Mouse (Mus musculus) lung, embryonic 16.5 days (tissue): ENCODE results near the gene Cope. TPM values are rescaled to one million over a fixed set of nuclear protein-coding genes. Genes with fewer than 3 reads are reported as not detected.

Source experiments
- ATAC-seq: fragments of 200-750 bp; cut with Nextera tagmentation; 2 replicates; pipeline ENCODE4 v1.8.0; 2017; ENCODE audit warnings: low read depth, mild to moderate bottlenecking, moderate library complexity
- H3K27ac ChIP-seq: fragments of 300-500 bp; sonication (generic); 2 replicates; pipeline ENCODE4 v1.5.1; 2014; ENCODE audit warnings: mild to moderate bottlenecking, control low read depth, low read length
- H3K27me3 ChIP-seq: fragments of 300-500 bp; sonication (generic); 2 replicates; pipeline ENCODE4 v1.6.1; 2014; ENCODE audit warnings: low read depth, low read length, mixed read lengths; ENCODE audit not compliant: control insufficient read depth, insufficient read depth
- H3K36me3 ChIP-seq: fragments of 300-500 bp; sonication (generic); 2 replicates; pipeline ENCODE4 v1.6.1; 2014; ENCODE audit warnings: low read length; ENCODE audit not compliant: control insufficient read depth, insufficient read depth
- H3K4me1 ChIP-seq: fragments of 300-500 bp; sonication (generic); replicated peaks from 2 replicates; pipeline ENCODE4 v1.6.1; 2014; ENCODE audit warnings: low read length, mixed read lengths; ENCODE audit not compliant: control insufficient read depth, insufficient read depth
- H3K4me2 ChIP-seq: fragments of 300-500 bp; sonication (generic); 2 replicates; pipeline ENCODE4 v1.6.1; 2014; ENCODE audit warnings: low read depth, low read length, control low read depth
- H3K4me3 ChIP-seq: fragments of 300-500 bp; sonication (generic); 2 replicates; pipeline ENCODE4 v1.5.1; 2014; ENCODE audit warnings: mild to moderate bottlenecking, low read length, control low read depth
- H3K9ac ChIP-seq: fragments of 300-500 bp; sonication (generic); 2 replicates; pipeline ENCODE4 v1.6.1; 2014; ENCODE audit warnings: low read length, control low read depth
- H3K9me3 ChIP-seq: fragments of 300-500 bp; sonication (generic); 2 replicates; pipeline ENCODE4 v1.6.1; 2016; ENCODE audit warnings: low read length; ENCODE audit not compliant: control insufficient read depth
- WGBS: fragments of 180-500 bp; shearing (Covaris S2); extraction: QIAGEN DNeasy Blood & Tissue Kit; methylation state at CpG from one replicate; pipeline ENCODE4 v1.1.7; 2014; 5-methylcytosine and 5-hydroxymethylcytosine counted together
- polyA plus RNA-seq: library from polyadenylated mRNA; unstranded; fragments of >200 nt; fragmentation: Nextera tagmentation; extraction: Ambion mirVana; gene quantifications from 2 replicates; pipeline ENCODE4 v1.2.1, GENCODE M21; 2015

The Cope gene
- polyA plus RNA-seq, 1 experiment from 2014 or later, result 325 TPM

DNA sequence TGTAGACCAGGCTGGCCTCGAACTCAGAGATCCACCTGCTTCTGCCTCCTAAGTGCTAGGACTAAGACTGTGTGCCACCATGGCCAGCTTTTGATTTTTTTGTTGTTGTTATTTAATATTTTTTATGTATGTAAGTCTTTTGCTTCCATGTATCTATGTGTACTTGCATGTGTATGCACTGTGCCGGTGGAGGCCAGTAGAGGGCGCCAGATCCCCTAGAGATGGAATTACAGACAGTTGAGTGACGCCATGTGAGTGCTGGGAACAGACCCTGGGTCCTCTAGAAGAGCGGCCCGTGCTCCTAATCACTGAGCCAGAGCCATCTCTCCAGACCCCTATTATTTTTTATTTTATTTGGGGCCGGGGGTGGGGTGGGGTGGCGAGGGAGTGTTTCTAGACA is 15.6 kb upstream of the Cope start:
- H3K4me1 ChIP-seq, result peaks cover 8% of the 10 kb centered on the region; the same call in 1 of the 2 replicates
- no peaks in the 10 kb centered on the region for H3K27me3 ChIP-seq
- no peak for ATAC-seq
- no peak overlapping the region for H3K4me2 ChIP-seq
- peaks cover 3% of the 10 kb centered on the region; the same call in 1 of the 2 replicates for H3K9me3 ChIP-seq
- H3K4me3 ChIP-seq, result no peak overlapping the region
- peaks cover 35% of the 10 kb centered on the region for H3K36me3 ChIP-seq
- WGBS, result 91% methylated on average over 8 of the region's 8 CpGs
- no peak overlapping the region for H3K9ac ChIP-seq
- no peak overlapping the region for H3K27ac ChIP-seq

DNA sequence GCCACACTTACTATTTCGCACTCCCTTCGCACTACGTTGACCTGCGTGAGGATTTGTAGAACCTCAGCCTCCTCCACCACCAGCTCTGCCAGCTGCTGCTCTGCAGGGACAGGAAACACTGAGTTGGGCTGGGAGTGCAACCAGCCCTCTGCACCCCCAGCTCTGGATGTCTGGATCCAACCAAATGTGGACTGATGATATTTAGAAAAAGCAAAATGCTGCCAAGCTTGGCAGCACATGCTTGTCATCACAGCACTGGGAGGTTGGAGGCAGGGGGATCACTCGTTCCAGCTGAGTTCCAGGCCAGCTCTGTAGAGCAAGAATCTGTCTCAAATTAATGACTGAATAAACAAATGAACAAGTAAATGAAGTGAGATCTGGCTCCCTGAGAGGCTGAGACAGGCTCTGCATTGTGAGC is 8.3 kb upstream of the Cope start:
- Histone ChIP-seq H3K36me3 (peaks cover 31% of the 10 kb centered on the region), H3K9ac (no peak overlapping the region), H3K27me3 (no peaks in the 10 kb centered on the region), H3K4me2 (no peak overlapping the region), H3K4me3 (no peak overlapping the region), H3K4me1 (peaks cover 23% of the 10 kb centered on the region), H3K27ac (peak overlapping the region; percentile 86), H3K9me3 (no peaks in the 10 kb centered on the region)
- 21% methylated on average over 5 of the region's 5 CpGs for WGBS
- peak; percentile 92 for ATAC-seq

DNA sequence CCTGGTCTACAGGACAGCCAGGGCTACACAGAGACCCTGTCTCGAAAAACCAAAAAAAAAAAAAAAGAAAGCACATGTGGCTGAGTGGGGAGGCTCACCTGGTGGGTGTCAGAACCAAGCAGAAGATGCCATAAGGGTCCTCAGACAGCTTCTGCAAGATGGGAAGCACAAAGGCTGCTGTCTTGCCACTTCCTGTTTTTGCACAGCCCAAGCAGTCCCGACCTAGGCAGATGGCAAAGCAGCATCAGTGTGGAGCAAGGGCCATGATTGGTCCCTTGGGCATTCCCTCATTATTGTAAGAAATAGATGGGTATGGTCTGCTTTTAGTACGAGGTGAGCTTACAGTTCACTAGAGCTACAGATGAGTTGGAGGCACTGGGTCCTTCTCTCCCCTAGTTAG is 1.4 kb upstream of the Cope start:
- ATAC-seq, result no peak
- H3K27ac ChIP-seq, result no peak overlapping the region
- 69% methylated on average over 3 of the region's 3 CpGs for WGBS
- H3K9me3 ChIP-seq, result no peaks in the 10 kb centered on the region
- no peak overlapping the region for H3K4me2 ChIP-seq
- no peak overlapping the region for H3K4me3 ChIP-seq
- H3K36me3 ChIP-seq, result peaks cover 17% of the 10 kb centered on the region
- no peaks in the 10 kb centered on the region for H3K27me3 ChIP-seq
- peaks cover 15% of the 10 kb centered on the region for H3K4me1 ChIP-seq
- no peak overlapping the region for H3K9ac ChIP-seq

DNA sequence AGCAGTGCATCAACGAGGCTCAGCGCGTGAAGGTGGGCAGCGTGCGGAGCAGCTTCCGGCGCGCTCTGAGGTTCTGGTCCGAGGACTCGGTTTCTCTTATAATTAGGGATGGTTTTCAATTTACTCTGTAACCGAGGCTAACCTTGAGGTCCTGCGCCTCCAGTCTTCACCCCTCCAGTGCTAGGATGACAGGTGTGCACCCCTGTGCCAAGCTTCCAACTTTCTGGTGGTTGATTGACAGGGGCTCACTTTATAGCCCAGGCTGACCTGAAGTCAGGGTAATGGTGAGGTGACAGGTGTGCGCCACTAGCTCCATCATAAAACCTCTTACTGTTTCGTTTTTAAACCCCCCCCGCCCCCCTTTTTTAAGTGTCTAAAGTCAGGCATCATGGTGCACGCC is 583 bp downstream of the Cope start:
- Histone ChIP-seq H3K27ac (peak overlapping the region; percentile 76), H3K27me3 (no peaks in the 10 kb centered on the region), H3K9me3 (no peaks in the 10 kb centered on the region), H3K4me2 (peak overlapping the region; percentile 77), H3K4me3 (peak overlapping the region; percentile 79), H3K4me1 (peaks cover 15% of the 10 kb centered on the region), H3K9ac (peak overlapping the region; percentile 83), H3K36me3 (peaks cover 23% of the 10 kb centered on the region)
- WGBS, result 3% methylated on average over 16 of the region's 16 CpGs
- ATAC-seq, result peak; percentile 21; the same call in 1 of the 2 replicates

DNA sequence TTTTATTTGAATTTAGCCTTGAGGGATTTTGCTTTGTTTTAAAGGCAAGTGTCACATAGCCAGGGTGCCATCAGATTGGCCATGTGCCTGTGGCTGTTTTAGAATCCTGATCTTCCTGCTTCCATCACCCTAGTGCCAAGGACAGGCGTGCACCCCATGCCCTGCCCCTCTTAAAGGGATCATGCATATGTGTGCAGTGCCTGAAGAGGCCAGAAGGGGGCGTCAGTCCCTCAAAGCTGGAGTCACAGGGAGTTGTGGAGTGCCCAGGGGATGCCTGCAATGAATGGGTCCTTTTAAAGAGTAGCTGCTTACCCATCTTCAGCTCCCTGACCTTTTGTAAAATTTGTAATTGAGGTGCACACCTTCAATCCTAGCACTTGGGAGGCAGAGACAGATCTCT is 7.0 kb downstream of the Cope start:
- 20% methylated on average over 2 of the region's 2 CpGs for WGBS
- H3K4me2 ChIP-seq, result no peak overlapping the region
- H3K9ac ChIP-seq, result no peak overlapping the region
- peaks cover 44% of the 10 kb centered on the region for H3K36me3 ChIP-seq
- no peaks in the 10 kb centered on the region for H3K27me3 ChIP-seq
- H3K27ac ChIP-seq, result no peak overlapping the region
- ATAC-seq, result no peak
- H3K4me3 ChIP-seq, result no peak overlapping the region
- no peaks in the 10 kb centered on the region for H3K4me1 ChIP-seq
- no peaks in the 10 kb centered on the region for H3K9me3 ChIP-seq

DNA sequence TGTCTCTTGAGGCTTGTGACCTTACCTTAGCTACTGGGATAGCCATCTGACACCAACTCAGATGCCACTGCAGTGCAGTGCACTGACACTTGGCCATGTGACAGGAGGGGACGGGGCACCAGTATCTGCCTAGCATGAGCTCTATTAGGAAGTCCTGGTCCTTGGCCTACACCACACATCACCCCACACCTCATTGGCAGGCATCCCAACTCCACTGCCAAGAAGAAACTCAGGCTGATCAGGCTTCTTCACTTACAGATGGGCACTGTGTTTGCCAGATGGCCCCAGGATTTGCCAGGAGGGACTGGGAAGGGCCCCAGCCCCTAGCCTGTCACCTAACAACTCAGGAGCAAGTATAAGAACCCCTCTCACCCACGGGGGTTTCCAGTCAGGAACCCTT is 11.1 kb downstream of the Cope start:
- WGBS, result 58% methylated on average over 2 of the region's 2 CpGs
- H3K27ac ChIP-seq, result no peak overlapping the region
- H3K9ac ChIP-seq, result no peak overlapping the region
- peaks cover 23% of the 10 kb centered on the region for H3K4me1 ChIP-seq
- H3K4me3 ChIP-seq, result no peak overlapping the region
- ATAC-seq, result no peak
- no peak overlapping the region for H3K4me2 ChIP-seq
- H3K27me3 ChIP-seq, result no peaks in the 10 kb centered on the region
- peaks cover 21% of the 10 kb centered on the region for H3K36me3 ChIP-seq
- H3K9me3 ChIP-seq, result no peaks in the 10 kb centered on the region

DNA sequence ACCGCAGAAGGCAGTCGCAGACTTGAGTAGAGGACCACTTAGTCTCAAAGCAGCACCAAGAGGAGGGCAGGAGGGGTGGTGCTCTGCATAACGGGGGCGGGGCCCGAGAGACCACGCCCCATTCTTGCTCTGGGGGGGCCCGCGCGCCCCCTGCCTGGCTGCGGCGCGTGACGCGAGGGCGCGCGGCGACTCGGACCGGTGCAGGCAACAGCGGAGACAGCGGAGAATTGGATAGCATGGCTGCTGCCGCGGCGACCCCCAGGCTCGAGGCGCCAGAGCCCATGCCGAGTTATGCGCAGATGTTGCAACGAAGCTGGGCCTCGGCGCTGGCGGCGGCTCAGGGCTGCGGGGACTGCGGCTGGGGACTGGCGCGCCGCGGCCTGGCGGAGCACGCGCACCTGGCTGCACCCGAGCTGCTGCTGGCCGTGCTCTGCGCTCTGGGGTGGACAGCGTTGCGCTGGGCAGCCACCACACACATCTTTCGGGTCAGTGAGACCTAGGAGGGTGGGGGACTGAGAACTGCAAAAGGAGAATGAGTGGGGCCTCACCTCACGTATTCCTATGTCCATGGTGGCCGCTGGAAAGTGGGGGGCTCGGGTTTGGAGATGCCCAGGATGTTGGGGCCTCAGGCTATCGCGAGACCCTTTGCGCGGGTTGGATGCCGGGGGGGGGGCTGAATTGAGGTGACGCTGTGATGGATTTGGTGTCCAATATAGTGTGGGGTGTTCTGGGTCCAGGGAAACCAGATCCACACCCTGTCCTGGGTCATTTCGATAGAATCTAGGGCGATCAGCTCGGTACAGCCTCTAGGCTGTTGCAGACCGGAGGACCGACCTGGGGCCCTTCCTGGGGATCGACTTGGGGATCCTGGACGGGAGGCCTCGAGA is 13.5 kb downstream of the Cope start, which contains the start of gene Cers1:
Cers1 (plus strand) TSS at position 152 of the 887 bp plus-strand sequence.
- Histone ChIP-seq H3K9me3 (no peaks in the 10 kb centered on the region), H3K9ac (peak within 1 kb of the TSS; percentile 60), H3K27ac (no peak within 1 kb of the TSS), H3K36me3 (peaks cover 12% of the 10 kb centered on the region), H3K4me3 (peak within 1 kb of the TSS; percentile 60), H3K4me1 (peaks cover 23% of the 10 kb centered on the region), H3K27me3 (no peaks in the 10 kb centered on the region), H3K4me2 (peak within 1 kb of the TSS; percentile 85)
- 1% methylated on average over 65 of the region's 66 CpGs for WGBS
- ATAC-seq, result peak; percentile 81

DNA sequence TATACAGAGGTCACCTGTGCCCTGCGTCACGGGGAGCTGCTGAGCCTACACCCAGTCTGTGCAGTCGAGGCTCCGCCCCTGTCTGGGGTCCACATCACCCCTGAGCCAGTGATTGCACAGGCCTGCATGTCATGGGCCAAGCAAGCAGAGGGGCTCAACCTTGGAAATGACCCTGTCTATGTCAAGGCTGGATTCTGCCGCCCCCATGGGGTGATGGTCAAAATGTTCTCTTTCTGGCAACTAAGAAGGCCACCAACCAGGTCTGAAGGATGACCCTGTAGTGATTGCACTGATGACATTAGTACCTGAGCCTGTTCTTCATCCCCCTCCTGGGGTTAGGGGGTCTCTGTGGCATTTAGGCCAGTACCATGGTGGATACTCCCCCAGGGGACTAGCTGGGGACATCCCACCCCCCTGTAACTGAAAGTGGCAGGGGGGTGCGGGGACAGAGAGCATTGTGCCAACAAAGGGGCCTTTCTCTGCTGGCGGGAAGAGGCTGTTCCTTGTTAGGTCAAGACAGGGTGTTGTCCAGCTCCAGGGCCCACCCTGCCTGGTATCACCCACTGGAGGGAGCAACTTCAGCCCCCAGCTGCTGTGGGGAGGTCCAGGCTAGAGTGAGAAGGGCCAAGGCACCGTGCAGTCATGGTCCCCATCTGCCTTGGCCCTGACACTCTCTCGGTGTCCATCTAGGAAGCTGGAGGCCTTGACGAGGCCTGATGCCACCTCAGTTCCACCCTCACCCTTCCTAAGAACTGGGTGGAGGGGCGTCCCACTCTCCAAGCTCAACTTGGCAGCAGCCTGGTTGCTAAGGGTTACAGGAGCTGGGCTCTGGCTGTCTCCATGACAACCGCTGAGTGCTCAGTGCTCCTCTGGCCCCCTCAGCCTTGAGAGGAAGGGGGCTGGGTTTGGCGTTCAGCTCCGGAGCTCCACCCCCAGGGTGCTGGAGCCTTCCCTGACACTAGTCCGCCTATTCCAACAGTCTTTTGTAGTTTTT is 14.5 kb downstream of the Cope start:
- Histone ChIP-seq H3K4me3 (peak overlapping the region; percentile 60), H3K36me3 (peaks cover 6% of the 10 kb centered on the region; the same call in 1 of the 2 replicates), H3K4me2 (peak overlapping the region; percentile 85), H3K4me1 (peaks cover 23% of the 10 kb centered on the region), H3K9me3 (no peaks in the 10 kb centered on the region), H3K9ac (no peak overlapping the region; the same call in 1 of the 2 replicates), H3K27me3 (no peaks in the 10 kb centered on the region), H3K27ac (no peak overlapping the region)
- peak; percentile 79 for ATAC-seq
- WGBS, result 12% methylated on average over 15 of the region's 15 CpGs

DNA sequence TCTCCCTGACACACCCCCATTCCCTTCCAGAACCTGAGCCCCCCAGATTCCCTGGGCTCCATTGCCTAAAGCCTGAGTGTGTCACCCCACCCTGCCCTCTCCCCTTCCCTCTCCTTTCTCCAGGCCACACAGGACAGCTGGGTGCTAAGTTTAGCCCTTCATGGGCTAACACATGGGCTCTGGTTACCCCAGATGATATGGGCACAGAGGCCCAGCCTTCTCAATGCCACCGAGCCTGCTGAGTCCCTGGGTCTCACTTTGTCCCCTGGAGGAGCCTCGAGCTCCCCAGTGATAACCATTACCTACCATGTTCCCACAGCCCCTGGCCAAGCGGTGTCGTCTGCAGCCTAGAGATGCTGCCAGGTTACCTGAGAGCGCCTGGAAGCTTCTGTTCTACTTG is 15.6 kb downstream of the Cope start:
- ATAC-seq, result no peak
- H3K9ac ChIP-seq, result no peak overlapping the region
- H3K4me2 ChIP-seq, result no peak overlapping the region
- H3K9me3 ChIP-seq, result no peaks in the 10 kb centered on the region
- no peak overlapping the region for H3K4me3 ChIP-seq
- H3K27ac ChIP-seq, result no peak overlapping the region
- no peaks in the 10 kb centered on the region for H3K27me3 ChIP-seq
- H3K36me3 ChIP-seq, result peaks cover 5% of the 10 kb centered on the region; the same call in 1 of the 2 replicates
- H3K4me1 ChIP-seq, result peaks cover 23% of the 10 kb centered on the region
- 82% methylated on average over 5 of the region's 5 CpGs for WGBS
